Mouse (Mus musculus): ENCODE results near the gene Tank. TPM values are rescaled to one million over a fixed set of nuclear protein-coding genes. Genes with fewer than 3 reads are reported as not detected.

Gene Tank
- polyA plus RNA-seq, 1 experiment: 13.2 TPM

GRCm38 (mm10) chr2:61545666-61546065 lies 32.7 kb upstream of the Tank start:
- TF ChIP-seq POLR2A (IDR thresholded peaks at IDR 0.05; ENCODE audit: insufficient read length, low read depth) (no peak), REST (IDR thresholded peaks at IDR 0.05; ENCODE audit: insufficient read depth, insufficient read length) (no peak), TCF3 (IDR thresholded peaks at IDR 0.05; ENCODE audit: insufficient read length, low read depth) (no peak), MYOD1 (IDR thresholded peaks at IDR 0.05; ENCODE audit: control insufficient read depth in 1 of 3, insufficient read length in 2 of 3, low read depth in 2 of 3) (no peak), E2F4 (IDR thresholded peaks at IDR 0.05; ENCODE audit: insufficient read depth) (no peak), MAX (IDR thresholded peaks at IDR 0.05; ENCODE audit: low read depth) (no peak), CEBPB (IDR thresholded peaks at IDR 0.05; ENCODE audit: insufficient read depth, poor library complexity, severe bottlenecking) (no peak), MYOG (IDR thresholded peaks at IDR 0.05; ENCODE audit: control insufficient read depth in 1 of 3, insufficient read depth in 1 of 3, insufficient read length in 2 of 3, low read depth in 2 of 3) (no peak), POLR2AphosphoS2 (IDR thresholded peaks at IDR 0.05; ENCODE audit: insufficient read length, low read depth) (no peak), USF1 (IDR thresholded peaks at IDR 0.05; ENCODE audit: low read depth) (no peak), TCF12 (IDR thresholded peaks at IDR 0.05; ENCODE audit: insufficient read depth, poor library complexity, severe bottlenecking) (no peak), SRF (IDR thresholded peaks at IDR 0.05; ENCODE audit: control insufficient read depth, insufficient read length, low read depth) (no peak)
- no peaks in the 10 kb centered on the region for H3K79me2 ChIP-seq (ENCODE audit: control insufficient read depth, insufficient read depth)
- no peak overlapping the region for H3ac ChIP-seq (ENCODE audit: control insufficient read depth, insufficient read length)
- no peaks in the 10 kb centered on the region for H3K36me3 ChIP-seq (ENCODE audit: control insufficient read depth, insufficient read depth)
- no peak overlapping the region for H3K4me3 ChIP-seq
- no peak overlapping the region for H3K4me2 ChIP-seq (ENCODE audit: low read depth)
- H3K27me3 ChIP-seq (ENCODE audit: control insufficient read depth, insufficient read depth, insufficient read length): no peaks in the 10 kb centered on the region

- no peak overlapping the region for H3K4me2 ChIP-seq (ENCODE audit: low read depth)
- H3K4me3 ChIP-seq: no peak overlapping the region
- no peaks in the 10 kb centered on the region for H3K79me2 ChIP-seq (ENCODE audit: control insufficient read depth, insufficient read depth)
- no peaks in the 10 kb centered on the region for H3K36me3 ChIP-seq (ENCODE audit: control insufficient read depth, insufficient read depth)
- no peak for TF ChIP-seq POLR2A (IDR thresholded peaks at IDR 0.05; ENCODE audit: insufficient read length, low read depth)
- TF ChIP-seq POLR2AphosphoS2 (IDR thresholded peaks at IDR 0.05; ENCODE audit: insufficient read length, low read depth): no peak
- TF ChIP-seq SRF (IDR thresholded peaks at IDR 0.05; ENCODE audit: control insufficient read depth, insufficient read length, low read depth): no peak
- no peak for TF ChIP-seq E2F4 (IDR thresholded peaks at IDR 0.05; ENCODE audit: insufficient read depth)
- TF ChIP-seq MYOG (IDR thresholded peaks at IDR 0.05; ENCODE audit: control insufficient read depth in 1 of 3, insufficient read depth in 1 of 3, insufficient read length in 2 of 3, low read depth in 2 of 3): no peak
- no peak for TF ChIP-seq CEBPB (IDR thresholded peaks at IDR 0.05; ENCODE audit: insufficient read depth, poor library complexity, severe bottlenecking)
- no peak for TF ChIP-seq TCF12 (IDR thresholded peaks at IDR 0.05; ENCODE audit: insufficient read depth, poor library complexity, severe bottlenecking)
- TF ChIP-seq USF1 (IDR thresholded peaks at IDR 0.05; ENCODE audit: low read depth): no peak
- no peak for TF ChIP-seq TCF3 (IDR thresholded peaks at IDR 0.05; ENCODE audit: insufficient read length, low read depth)
- no peak for TF ChIP-seq MYOD1 (IDR thresholded peaks at IDR 0.05; ENCODE audit: control insufficient read depth in 1 of 3, insufficient read length in 2 of 3, low read depth in 2 of 3)
- no peak for TF ChIP-seq REST (IDR thresholded peaks at IDR 0.05; ENCODE audit: insufficient read depth, insufficient read length)
- no peak for TF ChIP-seq MAX (IDR thresholded peaks at IDR 0.05; ENCODE audit: low read depth)
- H3ac ChIP-seq (ENCODE audit: control insufficient read depth, insufficient read length): no peak overlapping the region
- H3K27me3 ChIP-seq (ENCODE audit: control insufficient read depth, insufficient read depth, insufficient read length): no peaks in the 10 kb centered on the region
Observed at GRCm38 (mm10) chr2:61548021-61548420, 30.4 kb upstream of the Tank start.

GRCm38 (mm10) chr2:61551680-61552079 lies 26.7 kb upstream of the Tank start:
- no peaks in the 10 kb centered on the region for H3K36me3 ChIP-seq (ENCODE audit: control insufficient read depth, insufficient read depth)
- H3K4me3 ChIP-seq: no peak overlapping the region
- H3K79me2 ChIP-seq (ENCODE audit: control insufficient read depth, insufficient read depth): no peaks in the 10 kb centered on the region
- H3K4me2 ChIP-seq (ENCODE audit: low read depth): no peak overlapping the region
- no peak overlapping the region for H3ac ChIP-seq (ENCODE audit: control insufficient read depth, insufficient read length)
- H3K27me3 ChIP-seq (ENCODE audit: control insufficient read depth, insufficient read depth, insufficient read length): no peaks in the 10 kb centered on the region
- TF ChIP-seq MYOD1 (IDR thresholded peaks at IDR 0.05; ENCODE audit: control insufficient read depth in 1 of 3, insufficient read length in 2 of 3, low read depth in 2 of 3): no peak
- TF ChIP-seq E2F4 (IDR thresholded peaks at IDR 0.05; ENCODE audit: insufficient read depth): no peak
- TF ChIP-seq USF1 (IDR thresholded peaks at IDR 0.05; ENCODE audit: low read depth): no peak
- no peak for TF ChIP-seq CEBPB (IDR thresholded peaks at IDR 0.05; ENCODE audit: insufficient read depth, poor library complexity, severe bottlenecking)
- no peak for TF ChIP-seq MYOG (IDR thresholded peaks at IDR 0.05; ENCODE audit: control insufficient read depth in 1 of 3, insufficient read depth in 1 of 3, insufficient read length in 2 of 3, low read depth in 2 of 3)
- no peak for TF ChIP-seq TCF3 (IDR thresholded peaks at IDR 0.05; ENCODE audit: insufficient read length, low read depth)
- TF ChIP-seq POLR2AphosphoS2 (IDR thresholded peaks at IDR 0.05; ENCODE audit: insufficient read length, low read depth): no peak
- TF ChIP-seq TCF12 (IDR thresholded peaks at IDR 0.05; ENCODE audit: insufficient read depth, poor library complexity, severe bottlenecking): no peak
- TF ChIP-seq REST (IDR thresholded peaks at IDR 0.05; ENCODE audit: insufficient read depth, insufficient read length): no peak
- no peak for TF ChIP-seq MAX (IDR thresholded peaks at IDR 0.05; ENCODE audit: low read depth)
- TF ChIP-seq POLR2A (IDR thresholded peaks at IDR 0.05; ENCODE audit: insufficient read length, low read depth): no peak
- TF ChIP-seq SRF (IDR thresholded peaks at IDR 0.05; ENCODE audit: control insufficient read depth, insufficient read length, low read depth): no peak

GRCm38 (mm10) chr2:61555367-61555766 lies 23.0 kb upstream of the Tank start:
- H3K4me2 ChIP-seq (ENCODE audit: low read depth): no peak overlapping the region
- TF ChIP-seq SRF (IDR thresholded peaks at IDR 0.05; ENCODE audit: control insufficient read depth, insufficient read length, low read depth) (no peak), USF1 (IDR thresholded peaks at IDR 0.05; ENCODE audit: low read depth) (no peak), MYOD1 (IDR thresholded peaks at IDR 0.05; ENCODE audit: control insufficient read depth in 1 of 3, insufficient read length in 2 of 3, low read depth in 2 of 3) (no peak), REST (IDR thresholded peaks at IDR 0.05; ENCODE audit: insufficient read depth, insufficient read length) (no peak), POLR2AphosphoS2 (IDR thresholded peaks at IDR 0.05; ENCODE audit: insufficient read length, low read depth) (no peak), E2F4 (IDR thresholded peaks at IDR 0.05; ENCODE audit: insufficient read depth) (no peak), CEBPB (IDR thresholded peaks at IDR 0.05; ENCODE audit: insufficient read depth, poor library complexity, severe bottlenecking) (no peak), TCF12 (IDR thresholded peaks at IDR 0.05; ENCODE audit: insufficient read depth, poor library complexity, severe bottlenecking) (no peak), MYOG (IDR thresholded peaks at IDR 0.05; ENCODE audit: control insufficient read depth in 1 of 3, insufficient read depth in 1 of 3, insufficient read length in 2 of 3, low read depth in 2 of 3) (no peak), MAX (IDR thresholded peaks at IDR 0.05; ENCODE audit: low read depth) (no peak), POLR2A (IDR thresholded peaks at IDR 0.05; ENCODE audit: insufficient read length, low read depth) (no peak), TCF3 (IDR thresholded peaks at IDR 0.05; ENCODE audit: insufficient read length, low read depth) (no peak)
- H3K4me3 ChIP-seq: no peak overlapping the region
- no peak overlapping the region for H3ac ChIP-seq (ENCODE audit: control insufficient read depth, insufficient read length)
- H3K79me2 ChIP-seq (ENCODE audit: control insufficient read depth, insufficient read depth): no peaks in the 10 kb centered on the region
- no peaks in the 10 kb centered on the region for H3K27me3 ChIP-seq (ENCODE audit: control insufficient read depth, insufficient read depth, insufficient read length)
- H3K36me3 ChIP-seq (ENCODE audit: control insufficient read depth, insufficient read depth): no peaks in the 10 kb centered on the region
